Mouse (Mus musculus): Measurements from ENCODE around the gene Lrrc10. TPM values are rescaled to one million over a fixed set of nuclear protein-coding genes. Genes with fewer than 3 reads are reported as not detected.

Gene Lrrc10
- total RNA-seq (2014; rRNA removed) (0.16 TPM in 1 of 2 replicates, not detected in the other), polyA plus RNA-seq (2015; fragmentation: Nextera tagmentation; extraction: Ambion mirVana) (not detected in 2 replicates)

GRCm38 (mm10) chr10:117045175-117046056, at the start of gene Lrrc10:
TSS of gene Lrrc10 (plus strand) at chr10:117045341.
- H3K27me3 ChIP-seq (ENCODE audit: insufficient read depth, low read length): no peaks in the 10 kb centered on the region
- H3K4me2 ChIP-seq (ENCODE audit: low read depth, low read length): peak within 1 kb of the TSS; percentile 38
- ATAC-seq (peak; percentile 37), DNase-seq (ENCODE audit: low spot score) (peak; percentile 31)
- H3K4me3 ChIP-seq (ENCODE audit: low read length): peak within 1 kb of the TSS; percentile 4; the same call in 1 of the 2 replicates
- 45% methylated on average over 40 of the region's 40 CpGs for WGBS
- no peaks in the 10 kb centered on the region for H3K4me1 ChIP-seq (ENCODE audit: insufficient read depth, low read length)
- H3K9ac ChIP-seq (replicated peaks; ENCODE audit: low read length): 0 out of 2 replicates have a peak within 1 kb of the TSS, but pooled peaks have one; percentile 9
- no peaks in the 10 kb centered on the region for H3K9me3 ChIP-seq (ENCODE audit: low read length)
- H3K27ac ChIP-seq: no peak within 1 kb of the TSS
- H3K36me3 ChIP-seq (ENCODE audit: insufficient read depth, low read length): peaks cover 3% of the 10 kb centered on the region; the same call in 1 of the 2 replicates
- no peak for TF ChIP-seq CTCF (IDR thresholded peaks at IDR 0.05; ENCODE audit: low read depth)

DNA sequence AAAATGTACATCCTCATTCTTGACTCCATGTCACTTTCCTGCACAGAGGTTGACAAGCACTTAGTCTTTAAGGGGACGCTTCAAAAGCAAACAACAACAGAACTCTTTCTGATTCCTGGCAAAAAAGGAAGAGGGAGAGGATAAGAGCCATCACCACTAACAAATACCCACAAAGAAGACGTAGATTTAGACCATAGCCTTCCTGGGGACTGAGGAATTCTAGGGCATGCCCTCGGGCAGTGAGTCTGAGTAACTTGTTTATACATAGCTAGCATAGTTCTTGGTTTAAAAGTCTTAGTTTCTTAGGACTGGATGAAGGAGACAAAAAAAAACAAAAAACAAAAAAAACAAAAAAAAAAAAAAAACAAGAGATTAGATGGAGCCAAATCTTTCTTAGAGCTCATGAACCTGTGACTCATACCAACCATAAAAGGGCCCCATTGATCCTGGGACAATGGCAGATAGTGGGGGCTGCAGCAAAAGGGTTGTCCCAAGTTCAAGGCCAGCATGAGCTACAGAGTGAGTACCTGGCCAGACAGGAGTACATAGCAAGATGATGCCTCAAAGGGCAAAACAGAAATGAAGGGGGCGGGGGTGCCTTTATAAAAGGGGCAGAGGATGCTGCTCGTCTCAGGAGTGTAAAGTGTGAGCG, 49.4 kb upstream of the Lrrc10 start:
- no peak overlapping the region for H3K9ac ChIP-seq (replicated peaks; ENCODE audit: low read length)
- WGBS: 78% methylated on average over 6 of the region's 6 CpGs
- no peak overlapping the region for H3K27ac ChIP-seq
- no peaks in the 10 kb centered on the region for H3K27me3 ChIP-seq (ENCODE audit: insufficient read depth, low read length)
- no peaks in the 10 kb centered on the region for H3K9me3 ChIP-seq (ENCODE audit: low read length)
- H3K36me3 ChIP-seq (ENCODE audit: insufficient read depth, low read length): no peaks in the 10 kb centered on the region
- no peak for ATAC-seq
- DNase-seq (ENCODE audit: low spot score): no peak
- no peak overlapping the region for H3K4me2 ChIP-seq (ENCODE audit: low read depth, low read length)
- H3K4me1 ChIP-seq (ENCODE audit: insufficient read depth, low read length): no peaks in the 10 kb centered on the region
- TF ChIP-seq CTCF (IDR thresholded peaks at IDR 0.05; ENCODE audit: low read depth): no peak
- no peak overlapping the region for H3K4me3 ChIP-seq (ENCODE audit: low read length)

DNA sequence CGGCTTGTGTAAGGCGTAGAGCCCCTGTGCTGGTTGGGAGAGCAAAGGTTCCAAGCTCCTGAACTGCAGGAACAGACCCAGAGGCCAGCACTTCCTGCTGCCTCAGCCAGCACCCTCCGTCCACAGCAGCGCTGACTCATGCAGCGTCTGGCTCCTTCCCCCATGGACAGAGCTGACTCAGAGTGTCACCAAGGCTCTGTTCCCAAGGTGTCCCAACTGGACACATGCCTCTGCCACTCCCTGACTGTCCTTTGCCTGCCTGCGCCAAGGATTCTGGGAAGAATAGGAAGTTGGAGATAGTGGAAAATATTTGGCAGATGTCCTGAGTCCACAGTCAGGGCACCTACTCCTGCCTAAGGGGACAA, 48.9 kb upstream of the Lrrc10 start:
- DNase-seq (ENCODE audit: low spot score) (no peak), ATAC-seq (no peak)
- no peak for TF ChIP-seq CTCF (IDR thresholded peaks at IDR 0.05; ENCODE audit: low read depth)
- no peaks in the 10 kb centered on the region for H3K4me1 ChIP-seq (ENCODE audit: insufficient read depth, low read length)
- no peaks in the 10 kb centered on the region for H3K9me3 ChIP-seq (ENCODE audit: low read length)
- WGBS: 74% methylated on average over 6 of the region's 6 CpGs
- no peaks in the 10 kb centered on the region for H3K36me3 ChIP-seq (ENCODE audit: insufficient read depth, low read length)
- no peaks in the 10 kb centered on the region for H3K27me3 ChIP-seq (ENCODE audit: insufficient read depth, low read length)
- no peak overlapping the region for H3K9ac ChIP-seq (replicated peaks; ENCODE audit: low read length)
- H3K4me2 ChIP-seq (ENCODE audit: low read depth, low read length): no peak overlapping the region
- no peak overlapping the region for H3K27ac ChIP-seq
- no peak overlapping the region for H3K4me3 ChIP-seq (ENCODE audit: low read length)

DNA sequence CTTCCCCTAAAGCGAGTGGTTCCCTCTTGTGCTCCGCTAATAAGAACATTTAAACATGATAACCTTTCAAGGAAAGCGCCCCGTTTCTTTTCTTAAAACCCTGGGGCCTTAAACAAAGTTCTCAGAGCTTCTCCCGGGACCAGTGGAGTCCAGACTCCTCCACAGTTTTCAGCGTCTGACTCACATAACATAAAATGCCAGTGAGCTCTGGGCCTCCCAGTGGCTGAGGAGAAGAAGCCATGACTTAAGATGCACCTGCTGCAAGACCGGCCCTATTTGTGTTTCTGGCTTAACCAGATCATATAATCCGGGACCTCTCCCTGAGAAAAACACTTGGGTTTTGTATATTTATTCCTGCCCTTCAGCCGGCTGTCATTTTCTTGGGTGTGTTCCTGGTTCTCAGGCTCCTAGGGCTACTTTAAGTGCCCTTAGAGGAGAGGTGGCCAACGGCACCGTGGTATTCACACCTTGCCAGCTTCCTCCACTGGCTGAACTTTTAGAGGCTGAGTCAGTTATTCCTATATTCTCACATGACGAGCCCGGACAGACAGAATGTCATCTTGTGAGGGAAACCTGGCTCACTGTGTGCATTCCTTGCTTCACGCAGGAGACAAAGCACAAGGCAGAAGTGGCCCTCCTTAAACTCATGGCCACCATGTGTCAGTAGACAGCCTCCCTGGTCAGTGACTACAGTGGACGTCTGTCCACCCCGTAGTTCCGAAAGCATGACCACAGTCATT, 46.3 kb upstream of the Lrrc10 start:
- H3K4me2 ChIP-seq (ENCODE audit: low read depth, low read length): no peak overlapping the region
- H3K27me3 ChIP-seq (ENCODE audit: insufficient read depth, low read length): no peaks in the 10 kb centered on the region
- H3K4me3 ChIP-seq (ENCODE audit: low read length): no peak overlapping the region
- H3K4me1 ChIP-seq (ENCODE audit: insufficient read depth, low read length): no peaks in the 10 kb centered on the region
- H3K9me3 ChIP-seq (ENCODE audit: low read length): no peaks in the 10 kb centered on the region
- ATAC-seq: no peak
- no peak overlapping the region for H3K9ac ChIP-seq (replicated peaks; ENCODE audit: low read length)
- no peaks in the 10 kb centered on the region for H3K36me3 ChIP-seq (ENCODE audit: insufficient read depth, low read length)
- no peak overlapping the region for H3K27ac ChIP-seq
- DNase-seq (ENCODE audit: low spot score): no peak
- TF ChIP-seq CTCF (IDR thresholded peaks at IDR 0.05; ENCODE audit: low read depth): no peak
- WGBS: 82% methylated on average over 17 of the region's 17 CpGs

- no peak for ATAC-seq
- DNase-seq (ENCODE audit: low spot score): peak; percentile 31
- no peaks in the 10 kb centered on the region for H3K4me1 ChIP-seq (ENCODE audit: insufficient read depth, low read length)
- H3K9me3 ChIP-seq (ENCODE audit: low read length): no peaks in the 10 kb centered on the region
- no peak overlapping the region for H3K4me2 ChIP-seq (ENCODE audit: low read depth, low read length)
- no peak overlapping the region for H3K9ac ChIP-seq (replicated peaks; ENCODE audit: low read length)
- 50% methylated on average over 12 of the region's 12 CpGs for WGBS
- no peak for TF ChIP-seq CTCF (IDR thresholded peaks at IDR 0.05; ENCODE audit: low read depth)
- no peaks in the 10 kb centered on the region for H3K27me3 ChIP-seq (ENCODE audit: insufficient read depth, low read length)
- H3K36me3 ChIP-seq (ENCODE audit: insufficient read depth, low read length): no peaks in the 10 kb centered on the region
- no peak overlapping the region for H3K4me3 ChIP-seq (ENCODE audit: low read length)
- no peak overlapping the region for H3K27ac ChIP-seq
Observed at GRCm38 (mm10) chr10:117000975-117001374, 44.2 kb upstream of the Lrrc10 start.

- Histone ChIP-seq H3K4me3 (ENCODE audit: low read length) (no peak overlapping the region), H3K4me2 (ENCODE audit: low read depth, low read length) (no peak overlapping the region), H3K36me3 (ENCODE audit: insufficient read depth, low read length) (no peaks in the 10 kb centered on the region), H3K27ac (no peak overlapping the region), H3K9ac (replicated peaks; ENCODE audit: low read length) (no peak overlapping the region), H3K4me1 (ENCODE audit: insufficient read depth, low read length) (no peaks in the 10 kb centered on the region), H3K9me3 (ENCODE audit: low read length) (no peaks in the 10 kb centered on the region), H3K27me3 (ENCODE audit: insufficient read depth, low read length) (no peaks in the 10 kb centered on the region)
- DNase-seq (ENCODE audit: low spot score) (no peak), ATAC-seq (no peak)
- no peak for TF ChIP-seq CTCF (IDR thresholded peaks at IDR 0.05; ENCODE audit: low read depth)
- WGBS: 66% methylated on average over 5 of the region's 5 CpGs
Observed at GRCm38 (mm10) chr10:117004695-117005094, 40.4 kb upstream of the Lrrc10 start.

Data from hindbrain, postnatal 0 days (tissue).